Mouse (Mus musculus): ENCODE measurements around the gene Aim2.

- TF ChIP-seq CTCF (IDR thresholded peaks at IDR 0.05; ENCODE audit: extremely low read depth, insufficient read length, insufficient replicate concordance, low read depth, low read length): no peak
- TF ChIP-seq POLR2A (IDR thresholded peaks at IDR 0.05; ENCODE audit: low read depth, low read length): no peak
These were observed 13.6 kb downstream of the Aim2 start for GRCm38 (mm10) chr1:173364125-173364800.
